Mouse (Mus musculus) midbrain, embryonic 11.5 days (tissue): ENCODE data around the gene Klrb1a. TPM values are rescaled to one million over a fixed set of nuclear protein-coding genes. Genes with fewer than 3 reads are reported as not detected.

Source experiments
- ATAC-seq: fragments of 200-750 bp; cut with Nextera tagmentation; 2 replicates; pipeline ENCODE4 v1.8.0; 2017; ENCODE audit warnings: moderate TSS enrichment, moderate library complexity; ENCODE audit not compliant: low FRiP score
- DNase-seq: peaks from one replicate; pipeline ENCODE4 v3.0.0; 2015; ENCODE audit warnings: low spot score; ENCODE audit errors: missing footprints
- H3K27ac ChIP-seq: fragments of 300-500 bp; sonication (generic); 2 replicates; pipeline ENCODE4 v1.5.1; 2014; ENCODE audit warnings: low read depth, low read length
- H3K27me3 ChIP-seq: fragments of 300-500 bp; sonication (generic); 2 replicates; pipeline ENCODE4 v1.6.1; 2014; ENCODE audit warnings: mild to moderate bottlenecking, low read length, moderate library complexity, mixed read lengths; ENCODE audit not compliant: control insufficient read depth, insufficient read depth
- H3K36me3 ChIP-seq: fragments of 300-500 bp; sonication (generic); 2 replicates; pipeline ENCODE4 v1.6.1; 2014; ENCODE audit warnings: mild to moderate bottlenecking, low read length, moderate library complexity, mixed read lengths; ENCODE audit not compliant: control insufficient read depth, insufficient read depth
- H3K4me1 ChIP-seq: fragments of 300-500 bp; sonication (generic); 2 replicates; pipeline ENCODE4 v1.6.1; 2014; ENCODE audit warnings: low read length; ENCODE audit not compliant: control insufficient read depth, insufficient read depth
- H3K4me2 ChIP-seq: fragments of 300-500 bp; sonication (generic); 2 replicates; pipeline ENCODE4 v1.6.1; 2014; ENCODE audit warnings: mild to moderate bottlenecking, moderate library complexity
- H3K4me3 ChIP-seq: fragments of 300-500 bp; sonication (generic); 2 replicates; pipeline ENCODE4 v1.5.1; 2014; ENCODE audit warnings: low read depth, low read length
- H3K9ac ChIP-seq: fragments of 300-500 bp; sonication (generic); 2 replicates; pipeline ENCODE4 v1.6.1; 2014; ENCODE audit warnings: low read length
- H3K9me3 ChIP-seq: fragments of 300-500 bp; sonication (generic); 2 replicates; pipeline ENCODE4 v1.6.1; 2016; ENCODE audit warnings: low read length; ENCODE audit not compliant: control insufficient read depth
- WGBS: fragments of 180-500 bp; shearing (Covaris S2); extraction: QIAGEN DNeasy Blood & Tissue Kit; methylation state at CpG from one replicate; pipeline ENCODE4 v1.1.7; 2014; 5-methylcytosine and 5-hydroxymethylcytosine counted together
- polyA plus RNA-seq: library from polyadenylated mRNA; unstranded; fragments of >200 nt; fragmentation: Nextera tagmentation; extraction: Ambion mirVana; gene quantifications from 2 replicates; pipeline ENCODE4 v1.2.1, GENCODE M21; 2014

The Klrb1a gene
- polyA plus RNA-seq, 1 experiment from 2014 or later = not detected

DNA sequence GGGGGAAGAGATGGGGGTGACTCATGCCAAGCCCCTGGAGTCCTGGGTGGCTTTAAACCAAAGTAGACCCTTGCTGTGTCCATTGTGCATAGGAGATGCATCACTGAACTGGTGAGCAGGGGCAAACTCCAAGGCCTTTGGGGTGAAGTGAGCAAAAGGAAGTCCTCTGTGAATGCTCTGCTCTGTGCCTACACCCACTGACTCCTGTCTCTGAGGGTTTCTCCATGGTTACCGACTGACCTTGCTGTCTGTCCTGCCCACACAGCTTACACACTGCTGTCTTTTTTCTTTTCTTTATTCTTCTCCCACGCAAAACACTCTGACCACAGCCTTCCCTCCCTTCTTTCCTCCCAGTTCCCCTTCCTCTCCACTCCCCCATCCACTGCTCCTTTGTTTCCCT, 600 bp downstream of the Klrb1a start:
- H3K27me3 ChIP-seq = no peaks in the 10 kb centered on the region
- H3K4me2 ChIP-seq = no peak overlapping the region
- no peak for ATAC-seq
- DNase-seq = no peak
- no peaks in the 10 kb centered on the region for H3K4me1 ChIP-seq
- no peaks in the 10 kb centered on the region for H3K36me3 ChIP-seq
- H3K27ac ChIP-seq = no peak overlapping the region
- no peak overlapping the region for H3K4me3 ChIP-seq
- no peak overlapping the region for H3K9ac ChIP-seq
- 69% methylated on average over 2 of the region's 2 CpGs for WGBS
- H3K9me3 ChIP-seq = no peaks in the 10 kb centered on the region

DNA sequence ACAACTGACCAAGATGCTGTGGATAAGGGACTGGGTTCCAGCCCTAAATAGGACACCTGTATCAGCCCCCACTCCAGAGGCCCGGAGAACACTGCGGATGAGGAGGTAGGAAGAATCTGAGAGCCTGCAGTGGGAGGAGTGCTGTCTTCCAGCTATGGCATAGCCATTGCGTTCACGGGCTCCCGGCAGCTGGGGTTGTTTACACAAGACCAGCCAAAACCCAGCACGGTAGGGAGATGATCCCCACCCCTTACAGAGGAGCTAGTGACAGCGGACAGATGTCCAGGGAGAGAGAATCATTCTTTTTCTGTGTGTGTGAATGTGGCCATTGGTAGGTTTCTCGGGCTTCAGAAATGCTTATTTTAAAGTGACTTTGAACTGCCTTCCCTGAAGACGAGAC, 17.0 kb downstream of the Klrb1a start:
- no peak for DNase-seq
- Histone ChIP-seq H3K36me3 (no peaks in the 10 kb centered on the region), H3K27ac (no peak overlapping the region), H3K4me2 (no peak overlapping the region), H3K4me3 (no peak overlapping the region), H3K9ac (no peak overlapping the region), H3K4me1 (no peaks in the 10 kb centered on the region), H3K27me3 (no peaks in the 10 kb centered on the region), H3K9me3 (no peaks in the 10 kb centered on the region)
- peak; percentile 60; the same call in 1 of the 2 replicates for ATAC-seq
- 67% methylated on average over 9 of the region's 9 CpGs for WGBS

DNA sequence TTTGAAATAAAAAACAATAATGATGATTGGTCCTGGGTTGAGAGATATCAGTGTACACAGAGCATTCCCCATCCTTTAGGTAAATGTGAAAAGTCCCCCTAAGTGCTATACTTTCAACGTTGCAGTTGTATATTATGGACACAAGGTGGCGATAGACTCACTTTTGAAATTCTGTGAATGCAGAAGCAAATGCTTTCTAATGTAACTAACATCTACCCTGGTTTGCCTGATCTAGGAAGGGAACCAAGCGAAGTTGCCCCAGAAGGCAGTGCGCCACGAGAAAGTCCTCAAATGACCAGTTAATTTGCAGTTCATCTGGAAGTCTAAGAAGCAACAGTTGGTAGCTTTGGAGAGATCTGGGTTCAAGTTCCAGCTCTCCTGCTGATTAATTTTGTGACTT, 18.8 kb downstream of the Klrb1a start:
- Histone ChIP-seq H3K4me3 (no peak overlapping the region), H3K36me3 (no peaks in the 10 kb centered on the region), H3K9ac (no peak overlapping the region), H3K4me2 (no peak overlapping the region), H3K4me1 (no peaks in the 10 kb centered on the region), H3K27ac (no peak overlapping the region), H3K27me3 (no peaks in the 10 kb centered on the region), H3K9me3 (no peaks in the 10 kb centered on the region)
- 49% methylated on average over 5 of the region's 5 CpGs for WGBS
- DNase-seq (no peak), ATAC-seq (no peak; the same call in 1 of the 2 replicates)

DNA sequence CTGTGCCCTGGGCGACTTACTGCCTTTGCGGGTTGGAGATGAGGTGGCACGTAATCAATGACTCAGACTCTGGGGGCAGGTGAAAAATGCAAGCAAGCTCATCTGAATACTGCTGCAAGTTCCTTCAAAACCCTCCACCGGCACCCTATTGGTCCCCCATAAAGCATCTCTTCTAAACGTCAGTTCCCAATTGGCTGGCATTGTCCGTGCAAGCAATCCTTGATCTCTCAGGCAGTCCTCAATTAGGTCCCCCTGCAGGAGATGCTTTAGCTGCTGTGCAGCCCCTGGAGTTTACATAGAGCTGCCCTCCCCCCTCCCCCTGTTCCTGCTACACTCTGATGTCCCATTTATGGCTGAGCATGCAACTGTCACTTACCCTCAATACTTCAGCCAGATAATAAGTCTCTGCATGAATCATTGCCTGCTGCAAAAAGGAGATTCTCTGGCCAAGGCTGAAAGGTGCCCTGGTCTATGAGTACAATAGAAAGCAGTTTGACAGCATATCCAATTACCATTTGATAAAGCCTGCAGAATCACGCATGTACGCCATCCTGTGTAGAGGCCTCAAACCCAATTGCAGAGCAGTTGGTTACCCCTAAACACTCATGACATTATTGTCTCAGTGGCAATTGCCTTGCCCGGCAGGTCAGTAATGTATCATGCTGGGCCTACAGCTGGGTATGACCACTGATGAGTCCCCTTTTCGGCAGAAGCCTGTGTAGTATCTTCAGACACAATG, 20.7 kb downstream of the Klrb1a start:
- Histone ChIP-seq H3K36me3 (no peaks in the 10 kb centered on the region), H3K27ac (no peak overlapping the region), H3K9ac (no peak overlapping the region), H3K9me3 (no peaks in the 10 kb centered on the region), H3K27me3 (no peaks in the 10 kb centered on the region), H3K4me1 (no peaks in the 10 kb centered on the region), H3K4me3 (no peak overlapping the region), H3K4me2 (no peak overlapping the region)
- peak; percentile 63 for ATAC-seq
- no peak for DNase-seq
- WGBS = 58% methylated on average over 10 of the region's 10 CpGs

DNA sequence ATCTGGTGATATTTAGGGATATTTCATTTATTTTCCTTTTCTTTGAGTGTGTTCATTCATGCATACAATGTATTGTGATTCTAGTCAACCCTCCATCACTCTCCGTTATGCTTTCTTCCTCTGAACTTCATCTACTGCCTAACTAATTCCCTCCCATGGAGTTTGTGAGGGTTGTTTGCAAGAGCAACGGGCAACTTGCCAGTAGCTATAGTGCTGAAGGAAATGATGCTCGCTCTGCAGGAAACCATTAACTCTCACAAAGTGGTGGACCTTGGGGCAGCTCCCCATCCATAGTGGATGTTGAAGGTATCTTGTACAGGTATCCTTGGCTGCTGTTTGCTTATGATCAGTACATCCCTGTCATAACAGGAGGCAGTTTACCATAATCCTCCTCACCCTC, 21.3 kb downstream of the Klrb1a start:
- ATAC-seq (0 out of 2 replicates have a peak, but pooled peaks have one; percentile 1), DNase-seq (no peak)
- no peaks in the 10 kb centered on the region for H3K27me3 ChIP-seq
- no peak overlapping the region for H3K9ac ChIP-seq
- H3K9me3 ChIP-seq = no peaks in the 10 kb centered on the region
- no peak overlapping the region for H3K4me2 ChIP-seq
- 68% methylated on average over 3 of the region's 3 CpGs for WGBS
- no peak overlapping the region for H3K27ac ChIP-seq
- no peaks in the 10 kb centered on the region for H3K4me1 ChIP-seq
- H3K36me3 ChIP-seq = no peaks in the 10 kb centered on the region
- no peak overlapping the region for H3K4me3 ChIP-seq

DNA sequence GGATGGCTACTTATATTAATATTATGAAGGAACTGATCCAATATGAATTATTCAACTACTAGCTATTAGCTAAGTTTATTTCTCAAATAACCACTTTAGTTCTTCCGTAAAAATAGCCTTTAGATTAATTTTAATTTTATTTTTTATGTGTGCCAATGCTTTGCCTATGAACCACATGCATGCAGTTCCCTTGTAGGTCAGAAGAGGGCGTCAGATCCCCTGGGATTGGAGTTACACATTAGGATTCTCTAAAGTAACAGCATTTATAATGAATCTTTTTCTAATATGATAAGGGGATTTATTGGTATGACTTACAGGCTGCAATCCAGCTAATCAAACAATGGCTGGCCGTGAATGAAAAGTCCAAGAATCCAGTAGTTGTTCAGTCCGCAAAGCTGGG, 23.8 kb downstream of the Klrb1a start:
- H3K9me3 ChIP-seq = no peaks in the 10 kb centered on the region
- 65% methylated on average over 4 of the region's 4 CpGs for WGBS
- H3K4me1 ChIP-seq = 0 out of 2 replicates have a peak, but pooled peaks cover 2% of the 10 kb centered on the region

DNA sequence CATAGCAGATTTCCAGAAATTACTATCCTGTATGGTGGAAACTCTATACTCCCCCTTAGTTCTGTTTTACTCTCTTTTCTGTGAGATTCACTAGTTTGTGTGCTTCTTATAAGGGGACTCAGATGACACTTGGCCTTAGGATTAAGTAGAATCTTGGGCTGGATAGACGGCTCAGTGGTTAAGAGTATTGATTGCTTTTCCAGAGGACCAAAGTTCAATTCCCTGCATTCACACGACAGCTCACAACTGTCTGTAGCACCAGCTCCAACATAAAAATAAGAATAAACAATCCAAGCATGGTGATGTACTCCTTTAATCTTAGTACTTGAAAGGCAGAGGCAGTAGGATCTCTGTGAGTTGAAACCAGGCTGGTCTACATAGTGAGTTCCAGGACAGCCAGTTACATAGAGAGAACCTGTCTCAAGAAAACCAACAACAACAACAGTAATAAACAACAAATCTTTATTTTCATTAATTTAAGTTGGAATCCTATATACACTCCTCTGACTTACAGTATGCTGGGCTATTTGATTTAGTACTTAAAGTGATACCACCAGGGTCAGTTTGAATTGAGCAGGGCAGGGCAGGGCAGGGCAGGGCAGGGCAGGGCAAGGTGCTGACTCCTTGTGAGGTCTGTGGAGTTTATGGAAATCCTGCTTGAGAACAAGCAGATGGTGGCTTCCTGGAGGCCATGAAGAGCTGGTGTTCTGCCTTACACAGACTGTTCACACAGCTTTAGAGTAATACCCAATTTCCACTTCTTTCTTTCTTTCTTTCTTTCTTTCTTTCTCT, 24.9 kb downstream of the Klrb1a start:
- Histone ChIP-seq H3K9ac (no peak overlapping the region), H3K4me2 (no peak overlapping the region), H3K36me3 (no peaks in the 10 kb centered on the region), H3K27ac (no peak overlapping the region), H3K27me3 (no peaks in the 10 kb centered on the region), H3K9me3 (no peaks in the 10 kb centered on the region), H3K4me3 (no peak overlapping the region), H3K4me1 (0 out of 2 replicates have a peak, but pooled peaks cover 2% of the 10 kb centered on the region)
- no peak for ATAC-seq
- no peak for DNase-seq
- WGBS = 43% methylated on average over 2 of the region's 2 CpGs

More for the DNA sequence above, 23.8 kb downstream of the Klrb1a start:
- Histone ChIP-seq H3K4me3 (no peak overlapping the region), H3K36me3 (no peaks in the 10 kb centered on the region), H3K27ac (no peak overlapping the region), H3K4me2 (no peak overlapping the region), H3K9ac (no peak overlapping the region), H3K27me3 (no peaks in the 10 kb centered on the region)
- DNase-seq (no peak), ATAC-seq (no peak)

DNA sequence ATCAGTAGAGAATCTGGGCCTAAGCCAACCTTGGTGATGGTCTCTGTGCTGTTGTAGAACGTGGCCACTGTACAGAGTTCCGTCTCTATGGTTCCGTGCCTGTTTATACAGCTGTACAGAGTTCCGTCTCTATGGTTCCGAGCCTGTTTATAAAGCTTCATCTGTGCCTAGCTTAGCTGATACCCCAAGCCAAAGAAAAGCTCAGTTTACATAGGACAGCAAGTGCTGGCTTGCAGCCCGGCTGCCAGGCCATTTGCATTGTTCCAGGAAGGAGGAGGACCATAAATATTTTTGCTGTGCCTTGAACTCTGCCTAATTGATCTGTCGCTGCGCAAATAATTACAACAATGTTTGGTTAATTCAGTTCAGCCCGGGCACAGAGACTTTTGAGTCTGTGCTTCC, 26.2 kb downstream of the Klrb1a start:
- no peak overlapping the region for H3K4me2 ChIP-seq

DNA sequence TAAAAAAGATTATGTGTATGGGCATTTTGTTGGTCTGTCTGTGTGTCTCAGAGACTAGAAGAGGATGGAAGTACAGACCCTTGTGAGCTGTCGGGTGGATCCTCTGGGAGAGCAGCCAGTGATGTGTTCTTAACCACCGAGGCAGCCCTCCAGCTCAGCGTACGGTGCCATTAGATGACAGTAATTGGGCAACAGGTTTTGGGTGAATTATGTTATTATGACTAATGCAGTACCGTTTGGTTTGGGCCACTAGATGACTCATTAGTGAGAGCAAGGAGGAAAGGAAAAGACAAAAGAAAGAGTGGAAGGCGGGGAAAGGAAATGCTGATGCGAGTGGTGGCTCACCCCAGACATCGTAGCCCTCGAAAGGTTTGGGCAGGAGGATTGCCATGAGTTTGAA, 28.7 kb downstream of the Klrb1a start:
- Histone ChIP-seq H3K9me3 (no peaks in the 10 kb centered on the region), H3K4me1 (0 out of 2 replicates have a peak, but pooled peaks cover 2% of the 10 kb centered on the region), H3K27ac (no peak overlapping the region), H3K36me3 (no peaks in the 10 kb centered on the region), H3K4me2 (no peak overlapping the region), H3K4me3 (no peak overlapping the region), H3K9ac (no peak overlapping the region), H3K27me3 (no peaks in the 10 kb centered on the region)
- 92% methylated on average over 9 of the region's 9 CpGs for WGBS
- ATAC-seq (no peak), DNase-seq (no peak)

More for the DNA sequence above, 26.2 kb downstream of the Klrb1a start:
- no peaks in the 10 kb centered on the region for H3K9me3 ChIP-seq
- whole genome bisulfite sequencing = 57% methylated on average over 9 of the region's 9 CpGs
- H3K4me3 ChIP-seq = no peak overlapping the region
- ATAC-seq (peak; percentile 90), DNase-seq (peak; percentile 87)
- H3K27me3 ChIP-seq = no peaks in the 10 kb centered on the region
- H3K27ac ChIP-seq = no peak overlapping the region
- 0 out of 2 replicates have a peak, but pooled peaks cover 2% of the 10 kb centered on the region for H3K4me1 ChIP-seq
- H3K9ac ChIP-seq = no peak overlapping the region
- H3K36me3 ChIP-seq = no peaks in the 10 kb centered on the region
